Mouse (Mus musculus): ENCODE results near the gene Cfap44. TPM values are rescaled to one million over a fixed set of nuclear protein-coding genes. Genes with fewer than 3 reads are reported as not detected.

The Cfap44 gene
- polyA plus RNA-seq, 1 experiment from 2014 or later, result 0.81 TPM

DNA sequence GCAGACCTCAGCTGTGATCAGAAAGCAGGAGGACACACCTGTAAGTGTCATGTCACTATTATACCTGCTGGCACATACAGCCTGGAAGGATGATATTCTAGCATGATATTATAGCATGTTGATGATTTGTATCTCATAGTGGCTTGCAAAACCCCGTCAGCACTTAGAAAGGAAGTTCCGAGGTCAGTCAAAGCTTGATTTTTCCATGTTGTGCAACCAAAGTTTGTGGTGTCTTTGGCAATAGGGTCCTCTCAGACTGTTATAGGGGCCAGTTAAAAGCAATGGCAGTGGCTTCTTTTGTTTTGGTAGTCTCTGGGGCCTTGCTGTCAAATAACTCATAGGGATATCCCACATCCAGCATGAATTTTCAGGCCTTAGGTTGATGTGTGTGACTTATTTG, 63.3 kb downstream of the Cfap44 start:
- no peak for DNase-seq (ENCODE audit: low spot score)
- no peak for ATAC-seq (ENCODE audit: insufficient number of reproducible peaks, low FRiP score, low TSS enrichment, low read depth)
- no peaks in the 10 kb centered on the region for H3K27me3 ChIP-seq (ENCODE audit: control insufficient read depth, insufficient read depth, low read length)
- no peak overlapping the region for H3K27ac ChIP-seq (replicated peaks; ENCODE audit: low read depth, low read length)
- H3K4me1 ChIP-seq (ENCODE audit: control insufficient read depth, insufficient read depth, low read length), result no peaks in the 10 kb centered on the region
- H3K36me3 ChIP-seq (ENCODE audit: control insufficient read depth, insufficient read depth, low read length), result no peaks in the 10 kb centered on the region
- no peaks in the 10 kb centered on the region for H3K9me3 ChIP-seq (ENCODE audit: control insufficient read depth, low read length)
- H3K4me3 ChIP-seq (ENCODE audit: low read depth, low read length), result no peak overlapping the region
- H3K4me2 ChIP-seq (ENCODE audit: low read depth, severe bottlenecking), result no peak overlapping the region
- 93% methylated on average over 2 of the region's 2 CpGs for WGBS
- no peak overlapping the region for H3K9ac ChIP-seq (ENCODE audit: low read length)

- WGBS, result 90% methylated on average over 2 of the region's 2 CpGs
- Histone ChIP-seq H3K4me1 (ENCODE audit: control insufficient read depth, insufficient read depth, low read length) (no peaks in the 10 kb centered on the region), H3K36me3 (ENCODE audit: control insufficient read depth, insufficient read depth, low read length) (no peaks in the 10 kb centered on the region), H3K9me3 (ENCODE audit: control insufficient read depth, low read length) (no peaks in the 10 kb centered on the region), H3K4me3 (ENCODE audit: low read depth, low read length) (no peak overlapping the region), H3K4me2 (ENCODE audit: low read depth, severe bottlenecking) (no peak overlapping the region), H3K27ac (replicated peaks; ENCODE audit: low read depth, low read length) (no peak overlapping the region), H3K9ac (ENCODE audit: low read length) (no peak overlapping the region), H3K27me3 (ENCODE audit: control insufficient read depth, insufficient read depth, low read length) (no peaks in the 10 kb centered on the region)
- no peak for DNase-seq (ENCODE audit: low spot score)
- no peak for ATAC-seq (ENCODE audit: insufficient number of reproducible peaks, low FRiP score, low TSS enrichment, low read depth)
Observed at GRCm38 (mm10) chr16:44458826-44459225, 64.2 kb downstream of the Cfap44 start.

DNA sequence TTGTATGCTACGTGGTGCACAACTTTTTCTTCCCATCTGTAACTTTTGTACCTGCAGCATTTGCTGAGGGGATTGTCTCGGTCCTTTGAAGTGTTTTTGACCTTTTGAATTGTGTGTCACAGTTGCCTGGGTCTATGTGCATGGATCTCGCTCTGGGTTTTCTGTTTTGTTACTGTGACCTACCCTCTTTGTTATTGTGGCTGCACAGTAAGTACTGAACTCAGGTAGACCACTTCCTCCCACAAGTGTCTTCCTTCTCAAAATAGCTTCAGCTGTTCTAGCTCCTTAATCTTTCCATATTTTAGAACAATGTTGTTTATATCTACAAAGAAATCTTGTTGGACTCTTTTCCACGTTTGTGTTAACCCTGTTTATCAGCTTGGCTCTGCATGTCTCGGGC, 66.3 kb downstream of the Cfap44 start:
- Histone ChIP-seq H3K9ac (ENCODE audit: low read length) (no peak overlapping the region), H3K36me3 (ENCODE audit: control insufficient read depth, insufficient read depth, low read length) (no peaks in the 10 kb centered on the region), H3K27ac (replicated peaks; ENCODE audit: low read depth, low read length) (no peak overlapping the region), H3K9me3 (ENCODE audit: control insufficient read depth, low read length) (no peaks in the 10 kb centered on the region), H3K4me3 (ENCODE audit: low read depth, low read length) (no peak overlapping the region), H3K27me3 (ENCODE audit: control insufficient read depth, insufficient read depth, low read length) (no peaks in the 10 kb centered on the region), H3K4me1 (ENCODE audit: control insufficient read depth, insufficient read depth, low read length) (no peaks in the 10 kb centered on the region), H3K4me2 (ENCODE audit: low read depth, severe bottlenecking) (no peak overlapping the region)
- ATAC-seq (ENCODE audit: insufficient number of reproducible peaks, low FRiP score, low TSS enrichment, low read depth), result no peak
- 81% methylated on average over 5 of the region's 5 CpGs for WGBS
- DNase-seq (ENCODE audit: low spot score), result no peak

DNA sequence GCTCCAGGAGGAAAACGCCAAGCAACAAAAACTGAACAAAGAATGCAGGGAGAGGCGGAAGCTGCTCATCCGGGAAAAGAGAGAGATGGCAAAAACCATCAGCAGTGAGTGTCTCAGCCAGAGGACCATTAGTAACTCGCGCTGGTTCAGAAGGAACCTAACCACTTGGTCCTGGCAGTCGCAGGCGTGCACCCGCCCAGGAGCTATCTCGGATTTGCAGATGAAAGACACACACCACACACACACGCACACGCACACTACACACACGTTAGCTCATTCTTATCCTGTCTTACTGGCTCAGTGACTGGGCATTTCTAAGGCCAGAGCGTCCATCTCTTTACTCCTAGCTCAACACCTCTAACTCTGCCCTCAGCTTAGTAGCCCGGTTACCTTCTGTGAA, 80.7 kb downstream of the Cfap44 start:
- 84% methylated on average over 14 of the region's 14 CpGs for whole genome bisulfite sequencing
- H3K9ac ChIP-seq (ENCODE audit: low read length), result no peak overlapping the region
- ATAC-seq (ENCODE audit: insufficient number of reproducible peaks, low FRiP score, low TSS enrichment, low read depth) (no peak), DNase-seq (ENCODE audit: low spot score) (no peak)
- H3K27ac ChIP-seq (replicated peaks; ENCODE audit: low read depth, low read length), result no peak overlapping the region
- H3K9me3 ChIP-seq (ENCODE audit: control insufficient read depth, low read length), result no peaks in the 10 kb centered on the region
- H3K4me2 ChIP-seq (ENCODE audit: low read depth, severe bottlenecking), result no peak overlapping the region
- H3K27me3 ChIP-seq (ENCODE audit: control insufficient read depth, insufficient read depth, low read length), result no peaks in the 10 kb centered on the region
- no peaks in the 10 kb centered on the region for H3K4me1 ChIP-seq (ENCODE audit: control insufficient read depth, insufficient read depth, low read length)
- no peak overlapping the region for H3K4me3 ChIP-seq (ENCODE audit: low read depth, low read length)
- no peaks in the 10 kb centered on the region for H3K36me3 ChIP-seq (ENCODE audit: control insufficient read depth, insufficient read depth, low read length)

DNA sequence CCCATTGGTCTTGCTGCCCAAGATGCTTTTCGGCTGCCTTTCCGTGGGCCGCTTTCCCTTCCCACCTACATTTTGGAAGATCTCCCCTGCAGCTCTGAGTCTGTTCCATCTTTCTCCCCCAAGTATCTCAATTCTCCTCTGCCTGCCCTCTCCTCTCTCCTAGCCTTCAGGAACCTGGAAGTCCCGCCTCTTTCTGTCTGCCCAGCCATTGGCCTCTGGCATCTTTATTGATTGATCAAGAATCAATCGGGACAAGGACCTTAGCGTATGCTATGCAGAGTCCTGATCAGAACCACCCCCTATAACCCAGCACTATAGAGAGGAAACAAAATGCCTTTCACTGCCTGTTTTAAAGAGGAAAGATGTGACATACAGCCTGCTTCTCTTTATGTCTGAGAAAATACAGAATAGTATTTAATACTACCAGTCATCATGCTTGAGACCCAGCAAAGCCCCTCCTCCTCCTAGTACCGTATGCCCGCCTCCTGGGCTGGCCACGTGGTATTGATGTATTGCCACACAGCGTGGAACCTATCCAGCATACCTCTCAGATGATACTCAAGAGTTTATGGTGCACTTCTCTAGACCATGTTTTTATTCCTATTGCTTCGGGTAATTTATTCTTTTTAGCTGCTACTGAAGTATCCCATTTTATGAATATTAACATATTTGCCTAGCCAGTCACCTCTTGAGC, 81.2 kb downstream of the Cfap44 start:
- Histone ChIP-seq H3K4me2 (ENCODE audit: low read depth, severe bottlenecking) (no peak overlapping the region), H3K4me3 (ENCODE audit: low read depth, low read length) (no peak overlapping the region), H3K9ac (ENCODE audit: low read length) (no peak overlapping the region), H3K27ac (replicated peaks; ENCODE audit: low read depth, low read length) (no peak overlapping the region), H3K4me1 (ENCODE audit: control insufficient read depth, insufficient read depth, low read length) (no peaks in the 10 kb centered on the region), H3K27me3 (ENCODE audit: control insufficient read depth, insufficient read depth, low read length) (no peaks in the 10 kb centered on the region), H3K9me3 (ENCODE audit: control insufficient read depth, low read length) (no peaks in the 10 kb centered on the region), H3K36me3 (ENCODE audit: control insufficient read depth, insufficient read depth, low read length) (no peaks in the 10 kb centered on the region)
- ATAC-seq (ENCODE audit: insufficient number of reproducible peaks, low FRiP score, low TSS enrichment, low read depth), result no peak
- no peak for DNase-seq (ENCODE audit: low spot score)
- 84% methylated on average over 11 of the region's 11 CpGs for WGBS

DNA sequence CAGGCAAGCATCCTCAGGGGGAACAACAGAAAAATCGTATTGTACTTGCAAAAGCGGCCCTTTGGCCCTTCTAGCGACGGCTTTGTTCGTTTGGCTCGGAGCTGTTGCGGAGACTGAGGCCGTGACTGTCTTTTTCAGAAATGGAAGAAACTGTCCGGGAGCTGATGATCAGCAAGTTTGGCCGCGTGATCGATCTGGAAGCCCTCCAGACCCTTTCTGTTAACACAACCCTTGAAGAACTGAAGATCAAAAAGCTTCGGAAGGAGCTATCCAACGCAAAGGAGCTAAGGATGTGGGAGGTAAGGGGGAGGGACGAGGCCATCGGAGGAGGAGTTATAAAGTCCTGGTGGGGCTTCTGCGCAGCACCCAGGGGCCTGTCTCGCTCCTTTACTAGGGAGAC, 84.2 kb downstream of the Cfap44 start:
- Histone ChIP-seq H3K27ac (replicated peaks; ENCODE audit: low read depth, low read length) (no peak overlapping the region), H3K27me3 (ENCODE audit: control insufficient read depth, insufficient read depth, low read length) (no peaks in the 10 kb centered on the region), H3K4me3 (ENCODE audit: low read depth, low read length) (no peak overlapping the region), H3K4me2 (ENCODE audit: low read depth, severe bottlenecking) (no peak overlapping the region), H3K9ac (ENCODE audit: low read length) (no peak overlapping the region), H3K9me3 (ENCODE audit: control insufficient read depth, low read length) (no peaks in the 10 kb centered on the region), H3K4me1 (ENCODE audit: control insufficient read depth, insufficient read depth, low read length) (no peaks in the 10 kb centered on the region), H3K36me3 (ENCODE audit: control insufficient read depth, insufficient read depth, low read length) (no peaks in the 10 kb centered on the region)
- no peak for ATAC-seq (ENCODE audit: insufficient number of reproducible peaks, low FRiP score, low TSS enrichment, low read depth)
- no peak for DNase-seq (ENCODE audit: low spot score)
- 33% methylated on average over 18 of the region's 18 CpGs for WGBS

DNA sequence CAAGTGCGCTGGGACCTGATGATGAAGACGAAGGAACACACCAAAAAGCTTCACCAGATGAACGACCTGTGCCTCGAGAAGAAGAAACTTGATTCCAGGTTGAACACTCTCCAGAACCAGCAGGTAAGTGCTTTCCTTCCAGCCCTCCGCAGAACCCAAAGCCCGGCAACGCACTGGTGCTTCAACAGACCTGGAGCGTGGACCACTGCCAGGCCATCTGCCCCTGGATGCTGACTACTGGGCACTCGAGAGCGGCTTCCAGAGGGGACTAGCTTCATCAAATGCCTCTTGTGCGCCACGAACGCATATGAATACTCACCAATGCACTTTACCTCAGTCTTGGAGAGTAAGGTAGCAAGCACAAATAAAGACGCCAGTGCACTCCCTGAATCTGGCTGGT, 85.3 kb downstream of the Cfap44 start:
- WGBS, result 90% methylated on average over 14 of the region's 14 CpGs
- H3K27me3 ChIP-seq (ENCODE audit: control insufficient read depth, insufficient read depth, low read length), result no peaks in the 10 kb centered on the region
- H3K9me3 ChIP-seq (ENCODE audit: control insufficient read depth, low read length), result no peaks in the 10 kb centered on the region
- H3K4me3 ChIP-seq (ENCODE audit: low read depth, low read length), result no peak overlapping the region
- no peaks in the 10 kb centered on the region for H3K36me3 ChIP-seq (ENCODE audit: control insufficient read depth, insufficient read depth, low read length)
- H3K9ac ChIP-seq (ENCODE audit: low read length), result no peak overlapping the region
- no peak overlapping the region for H3K4me2 ChIP-seq (ENCODE audit: low read depth, severe bottlenecking)
- no peak for DNase-seq (ENCODE audit: low spot score)
- ATAC-seq (ENCODE audit: insufficient number of reproducible peaks, low FRiP score, low TSS enrichment, low read depth), result no peak
- H3K27ac ChIP-seq (replicated peaks; ENCODE audit: low read depth, low read length), result no peak overlapping the region
- H3K4me1 ChIP-seq (ENCODE audit: control insufficient read depth, insufficient read depth, low read length), result no peaks in the 10 kb centered on the region

- ATAC-seq (ENCODE audit: insufficient number of reproducible peaks, low FRiP score, low TSS enrichment, low read depth) (no peak), DNase-seq (ENCODE audit: low spot score) (no peak)
- no peaks in the 10 kb centered on the region for H3K36me3 ChIP-seq (ENCODE audit: control insufficient read depth, insufficient read depth, low read length)
- no peak overlapping the region for H3K4me3 ChIP-seq (ENCODE audit: low read depth, low read length)
- 77% methylated on average over 7 of the region's 7 CpGs for WGBS
- H3K27ac ChIP-seq (replicated peaks; ENCODE audit: low read depth, low read length), result no peak overlapping the region
- no peaks in the 10 kb centered on the region for H3K9me3 ChIP-seq (ENCODE audit: control insufficient read depth, low read length)
- H3K4me2 ChIP-seq (ENCODE audit: low read depth, severe bottlenecking), result no peak overlapping the region
- H3K27me3 ChIP-seq (ENCODE audit: control insufficient read depth, insufficient read depth, low read length), result no peaks in the 10 kb centered on the region
- no peaks in the 10 kb centered on the region for H3K4me1 ChIP-seq (ENCODE audit: control insufficient read depth, insufficient read depth, low read length)
- no peak overlapping the region for H3K9ac ChIP-seq (ENCODE audit: low read length)
Observed at GRCm38 (mm10) chr16:44480616-44481015, 86.0 kb downstream of the Cfap44 start.
